Mouse (Mus musculus) adrenal gland, adult 18-20 months (tissue): ENCODE measurements at regions not wholly inside any gene's neighbourhood (a gene's known extent, or its start where the extent isn't known, plus 50 kb on each side); places are given as distances from the start of the nearest gene placed in this dataset.

Source experiments
- DNase-seq, 2 experiments: peaks; one replicate each; pipeline ENCODE4 v3.0.0; 2021 to 2022; ENCODE audit warnings: low spot score in 2 of 2

GRCm38 (mm10) chr6:94818220-94818619 is 118.3 kb upstream of the Lrig1 start:
- DNase-seq = no peak

- DNase-seq = no peak
These were observed 116.2 kb upstream of the Lrig1 start for GRCm38 (mm10) chr6:94816161-94816560.

- no peak for DNase-seq
These were observed 114.8 kb upstream of the Lrig1 start for GRCm38 (mm10) chr6:94814711-94815110.

- DNase-seq = no peak
These were observed 113.7 kb upstream of the Lrig1 start for GRCm38 (mm10) chr6:94813481-94814148.

- no peak for DNase-seq
These were observed 111.9 kb upstream of the Lrig1 start for GRCm38 (mm10) chr6:94811846-94812245.

GRCm38 (mm10) chr6:94807216-94807615 is 107.3 kb upstream of the Lrig1 start:
- no peak for DNase-seq

GRCm38 (mm10) chr6:94806481-94807160 is 106.7 kb upstream of the Lrig1 start:
- DNase-seq = no peak

- DNase-seq = no peak
These were observed 105.7 kb upstream of the Lrig1 start for GRCm38 (mm10) chr6:94805685-94806084.

GRCm38 (mm10) chr6:94804284-94804815 is 104.4 kb upstream of the Lrig1 start:
- no peak for DNase-seq

- DNase-seq = no peak
These were observed 101.1 kb upstream of the Lrig1 start for GRCm38 (mm10) chr6:94801039-94801438.

GRCm38 (mm10) chr6:94798545-94799211 is 98.7 kb upstream of the Lrig1 start:
- DNase-seq = no peak

- DNase-seq = no peak
These were observed 95.5 kb upstream of the Lrig1 start for GRCm38 (mm10) chr6:94795442-94795841.

- DNase-seq = no peak
These were observed 93.6 kb upstream of the Lrig1 start for GRCm38 (mm10) chr6:94793555-94793954.

GRCm38 (mm10) chr6:94792312-94792711 is 92.4 kb upstream of the Lrig1 start:
- no peak for DNase-seq

GRCm38 (mm10) chr6:94789308-94789763 is 89.4 kb upstream of the Lrig1 start:
- DNase-seq = no peak

- no peak for DNase-seq
These were observed 83.5 kb upstream of the Lrig1 start for GRCm38 (mm10) chr6:94783471-94783870.

- DNase-seq = no peak
These were observed 80.7 kb upstream of the Lrig1 start for GRCm38 (mm10) chr6:94780621-94781020.

- DNase-seq = no peak
These were observed 79.9 kb upstream of the Lrig1 start for GRCm38 (mm10) chr6:94779854-94780253.

GRCm38 (mm10) chr6:94779213-94779612 is 79.3 kb upstream of the Lrig1 start:
- no peak for DNase-seq

GRCm38 (mm10) chr6:94778797-94779196 is 78.8 kb upstream of the Lrig1 start:
- no peak for DNase-seq

GRCm38 (mm10) chr6:94776585-94776984 is 76.6 kb upstream of the Lrig1 start:
- DNase-seq = no peak

GRCm38 (mm10) chr6:94774871-94775270 is 74.9 kb upstream of the Lrig1 start:
- DNase-seq = no peak
